Mouse (Mus musculus) ovary, postnatal 36 days (tissue): ENCODE data around the gene 1600002K03Rik.
"Not testable (repeated sequence)": the region's sequence is repeated elsewhere in the genome, so short reads cannot be mapped to it uniquely, and the experiment has no call there.

ENCODE experiments used
- DNase-seq: peaks from one replicate; pipeline ENCODE4 v3.0.0; 2022; ENCODE audit warnings: low spot score, mixed read lengths

1600002K03Rik gene

DNA sequence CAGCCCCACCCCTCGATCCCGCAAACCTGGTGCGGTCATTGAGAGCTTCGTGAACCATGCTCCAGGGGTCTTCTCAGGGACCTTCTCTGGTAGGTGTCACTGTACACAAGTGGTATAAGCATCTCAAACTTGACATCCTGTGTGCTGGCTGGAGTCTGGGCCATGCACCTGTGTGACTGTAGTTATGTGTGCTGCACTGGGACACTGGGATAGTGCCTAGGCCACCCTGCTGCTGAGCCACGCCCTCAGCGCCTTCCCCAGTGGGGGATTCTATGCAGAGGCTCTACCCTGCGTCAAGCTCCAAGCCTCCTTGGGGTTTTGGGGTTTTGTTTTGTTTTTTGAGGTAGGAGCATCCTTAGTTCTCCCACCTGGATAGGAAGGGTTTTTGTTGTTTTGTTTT is 18.4 kb upstream of the 1600002K03Rik start:
- no peak for DNase-seq

DNA sequence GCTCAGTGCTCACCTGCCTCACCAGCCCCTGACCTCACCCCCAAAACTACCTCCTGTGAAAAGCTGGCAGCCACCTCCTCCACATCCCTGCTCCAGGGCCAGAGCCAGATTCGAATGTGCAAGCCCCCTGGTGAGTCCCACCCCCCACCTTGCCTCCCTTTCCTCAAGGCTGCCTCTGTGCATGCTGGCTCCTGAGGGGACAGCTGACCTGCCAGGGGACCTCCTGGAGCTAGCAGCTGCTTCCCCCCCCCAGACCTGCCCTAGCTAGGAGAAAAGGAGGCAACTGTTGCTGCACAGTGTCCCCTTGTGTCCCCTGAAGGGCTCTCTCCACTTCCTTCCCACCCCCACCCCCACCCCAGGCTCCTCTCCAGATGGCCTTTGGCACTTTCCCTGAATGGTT is 17.5 kb upstream of the 1600002K03Rik start:
- no peak for DNase-seq

DNA sequence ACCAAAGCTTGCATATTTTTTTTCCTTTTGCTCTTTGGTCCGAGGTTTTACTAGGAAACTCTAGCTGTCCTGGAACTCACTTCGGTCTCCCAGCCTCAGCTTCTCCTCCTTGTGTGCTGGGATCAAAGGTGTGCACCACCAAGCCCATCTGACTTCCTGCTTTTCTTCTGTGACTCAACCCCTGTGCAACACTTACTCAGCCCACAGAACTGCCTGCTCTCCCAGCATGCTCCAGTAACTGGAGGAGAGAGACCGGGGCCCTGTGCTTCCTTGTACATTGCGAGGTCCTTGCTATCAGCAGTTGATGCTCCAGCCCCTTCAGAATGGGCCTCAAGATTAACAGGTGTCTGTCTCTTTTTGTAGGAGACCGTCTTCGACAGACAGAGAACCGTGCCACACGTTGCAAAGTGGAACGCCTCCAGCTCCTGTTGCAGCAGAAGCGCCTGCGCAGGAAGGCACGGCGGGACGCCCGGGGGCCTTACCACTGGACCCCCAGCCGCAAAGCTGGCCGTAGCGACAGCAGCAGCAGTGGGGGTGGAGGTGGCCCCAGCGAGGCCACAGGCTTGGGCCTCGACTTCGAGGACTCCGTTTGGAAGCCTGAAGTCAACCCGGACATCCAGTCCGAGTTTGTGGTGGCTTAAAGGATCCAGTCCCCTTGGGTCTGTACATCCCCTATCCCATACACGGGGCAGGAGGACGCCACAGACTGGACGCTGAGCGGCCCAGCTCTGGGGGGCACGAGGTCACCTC is 16.6 kb upstream of the 1600002K03Rik start:
- no peak for DNase-seq

DNA sequence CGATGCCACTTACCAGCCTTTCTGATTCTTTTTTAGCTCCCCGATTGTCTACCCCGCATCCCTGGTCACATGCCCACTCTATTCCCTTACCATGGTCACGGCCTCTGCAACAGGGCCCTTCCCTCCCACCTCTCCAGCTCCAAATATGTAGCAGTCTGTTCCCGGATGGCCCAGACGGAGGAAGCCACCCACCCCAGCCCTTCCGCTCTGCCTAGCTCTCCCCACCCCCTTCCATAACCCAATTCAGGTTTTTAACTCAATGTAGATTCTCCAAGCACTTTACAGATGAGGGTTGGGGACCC is 16.0 kb upstream of the 1600002K03Rik start:
- DNase-seq: no peak

DNA sequence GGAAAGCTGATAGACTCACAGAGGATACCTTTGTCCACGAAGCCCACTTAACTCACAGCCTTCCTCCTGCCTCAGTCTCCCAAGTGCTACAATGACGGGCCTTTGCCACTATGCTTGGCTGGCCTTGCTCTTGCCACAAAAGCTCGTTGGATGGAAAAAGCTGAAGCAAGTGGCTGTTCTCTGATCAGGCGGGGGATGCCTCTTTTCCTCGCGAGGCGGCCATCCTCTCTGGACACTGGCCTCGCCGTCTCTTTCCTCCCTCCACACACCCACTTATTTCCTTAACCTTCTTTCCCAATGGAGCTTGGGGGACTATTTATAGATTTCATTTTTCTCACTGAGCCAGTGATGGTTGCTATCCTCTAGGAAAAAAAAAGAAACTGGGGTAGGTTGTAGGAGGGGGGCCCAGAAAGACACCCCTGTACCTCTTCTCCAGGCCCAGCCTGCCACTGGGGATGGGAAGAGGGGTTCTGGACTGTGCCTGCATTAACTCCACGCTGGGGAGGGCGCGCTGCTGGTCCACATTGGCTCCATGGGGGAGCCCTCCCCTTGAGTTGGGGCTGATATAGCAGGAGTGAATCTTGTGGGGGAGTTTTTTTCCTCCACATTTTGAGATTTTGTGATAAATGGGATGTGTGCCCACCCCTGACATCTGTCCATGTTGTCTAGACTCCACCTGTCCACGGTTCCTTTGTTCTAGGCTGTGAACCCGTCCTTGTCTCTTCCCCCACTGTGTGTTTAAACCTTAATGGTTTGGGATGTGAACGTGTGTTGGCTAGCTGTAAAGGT is 15.4 kb upstream of the 1600002K03Rik start:
- no peak for DNase-seq

DNA sequence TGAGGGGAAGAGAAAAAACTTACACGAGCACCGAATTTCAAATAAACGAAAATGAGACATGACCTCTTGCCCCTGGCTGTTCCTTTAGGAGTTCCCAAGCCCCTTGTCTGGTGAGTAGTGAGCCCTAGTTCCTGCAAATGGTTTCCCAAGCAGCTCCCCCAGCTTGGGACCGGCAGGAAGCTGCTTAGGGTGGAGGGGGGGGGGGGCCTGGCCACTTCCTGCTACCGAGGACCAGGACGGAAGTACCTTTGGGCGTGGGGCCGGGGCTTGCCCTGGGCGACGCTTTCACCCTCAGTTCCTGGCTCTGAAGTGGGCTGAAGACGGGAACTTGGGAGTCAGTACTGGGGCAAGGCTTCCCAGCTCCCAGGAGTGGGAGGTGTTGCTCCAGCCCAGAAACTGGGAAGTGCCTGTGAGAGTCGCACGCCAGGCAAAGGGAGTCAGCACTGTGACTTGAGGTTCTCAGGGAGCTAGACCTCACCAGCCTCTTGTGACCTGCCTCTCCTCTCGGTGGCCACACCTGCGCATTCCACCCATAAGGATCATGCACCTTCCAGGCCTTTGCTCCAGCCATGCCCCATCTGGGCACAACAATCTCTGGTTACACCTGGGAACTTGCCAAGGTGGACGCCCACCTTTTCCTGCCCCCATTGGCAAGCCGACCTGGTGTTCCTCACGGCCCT is 14.3 kb upstream of the 1600002K03Rik start:
- peak; percentile 51 for DNase-seq

DNA sequence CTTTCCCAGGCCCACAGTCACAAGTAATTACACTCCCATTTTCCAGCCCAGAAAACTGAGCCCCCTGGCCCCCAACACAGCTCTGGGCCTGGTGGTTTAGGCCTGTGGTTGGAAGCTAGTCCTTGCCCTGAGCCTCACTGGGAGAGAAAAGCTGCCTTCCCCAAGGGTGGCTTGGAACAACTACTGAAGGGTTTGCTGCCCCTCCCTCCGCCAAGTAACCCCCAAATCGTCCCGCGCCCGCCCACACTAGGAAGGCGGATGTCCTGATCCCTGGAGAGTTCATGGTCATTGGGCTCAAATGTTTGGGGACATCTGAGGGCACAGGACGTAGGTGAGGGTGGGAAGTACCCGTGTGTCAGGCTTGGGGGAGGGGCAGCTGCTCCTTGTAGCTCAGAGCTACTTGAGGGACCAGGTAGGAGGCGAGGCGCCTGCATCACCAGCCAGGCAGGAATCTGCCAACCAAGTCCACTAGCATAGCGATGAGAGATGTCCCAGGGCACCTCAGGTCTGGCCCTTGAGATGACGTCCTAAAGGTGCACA is 13.7 kb upstream of the 1600002K03Rik start:
- peak; percentile 50 for DNase-seq

DNA sequence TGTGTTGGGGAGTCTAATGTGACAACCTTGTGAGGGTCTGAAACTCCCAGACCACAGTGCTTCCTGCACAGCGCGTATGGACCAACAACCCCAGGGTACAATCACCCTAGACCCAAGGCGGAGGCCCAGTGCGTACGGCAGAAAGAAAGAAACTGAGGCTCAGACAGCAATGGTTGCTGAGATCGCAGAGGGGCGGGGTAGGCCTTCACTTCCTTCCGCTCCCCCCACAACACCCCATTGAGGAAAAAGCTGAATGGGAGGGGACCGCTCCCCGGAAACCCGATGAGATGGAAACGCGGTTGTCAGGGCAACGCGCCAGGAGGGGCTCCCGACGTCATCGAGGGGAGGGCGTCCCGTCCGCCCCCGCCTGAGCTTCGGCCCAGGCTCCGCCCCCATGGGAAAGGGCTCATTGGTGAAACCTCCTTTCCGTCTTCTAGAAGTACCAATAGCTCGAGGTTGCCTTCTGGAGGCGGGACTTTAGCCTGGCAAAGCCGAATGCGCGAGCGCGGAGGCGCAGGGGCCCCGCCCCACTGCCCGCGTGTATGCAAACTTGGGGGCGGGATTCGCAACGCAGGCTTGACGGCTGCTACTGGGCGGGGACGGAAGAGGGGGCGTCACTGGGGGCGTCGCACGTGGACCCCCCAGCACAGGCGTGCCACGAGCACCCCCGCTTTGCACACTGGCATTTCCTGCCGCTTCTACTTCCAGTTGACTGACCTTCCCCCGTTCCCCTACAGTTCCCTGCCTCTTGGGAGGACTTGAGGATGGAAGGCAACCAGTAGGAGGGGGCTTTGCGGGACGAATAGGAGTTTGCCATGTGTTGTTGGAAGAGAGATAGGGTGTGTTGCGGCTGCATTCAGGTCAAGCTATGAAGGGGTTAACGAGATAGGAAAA is 12.9 kb upstream of the 1600002K03Rik start:
- DNase-seq: peak; percentile 98

DNA sequence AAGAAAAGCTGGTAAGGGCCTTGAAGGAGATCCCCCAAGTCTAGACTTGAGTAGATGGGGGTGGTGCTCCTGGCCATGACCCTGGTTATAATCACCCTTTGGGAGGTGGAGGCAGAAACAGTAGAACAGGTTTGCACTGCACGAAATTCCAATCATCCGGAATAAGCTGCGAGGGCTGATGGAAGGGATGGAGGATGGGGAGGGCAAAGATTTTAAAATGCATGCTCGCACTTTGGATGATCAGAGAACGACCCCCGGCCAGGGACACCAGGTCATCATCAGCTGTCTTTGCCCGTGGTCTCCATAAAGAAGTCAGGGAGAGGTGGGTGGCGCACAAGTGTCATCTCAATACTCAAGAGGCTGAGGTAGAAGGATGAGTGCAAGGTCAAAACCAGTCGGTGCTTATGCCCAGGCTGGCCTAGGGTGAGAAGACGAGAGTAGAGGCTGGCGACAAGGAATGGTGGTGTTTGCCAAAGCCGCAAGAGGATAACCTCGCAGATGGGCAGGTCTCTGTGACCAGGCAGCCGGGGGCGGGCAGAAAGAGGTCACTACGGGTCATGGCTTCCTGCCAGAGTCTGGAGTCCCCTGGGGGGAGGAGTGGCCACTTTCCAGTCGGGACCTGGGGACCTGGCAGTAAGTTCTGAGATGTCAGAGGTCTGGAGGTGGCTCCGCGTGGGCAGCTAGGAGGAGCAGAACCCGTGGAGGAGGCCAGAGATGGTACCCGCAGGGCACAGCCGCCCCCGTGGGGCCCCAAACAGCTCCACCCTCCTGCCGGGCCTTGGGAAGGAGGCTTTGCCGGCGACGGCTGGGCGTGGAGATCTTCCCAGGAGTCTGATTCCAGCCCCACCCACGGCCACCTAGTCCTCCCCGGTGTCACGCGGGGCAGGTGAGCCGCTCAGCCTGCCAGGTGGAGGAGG is 12.0 kb upstream of the 1600002K03Rik start:
- peak; percentile 85 for DNase-seq

DNA sequence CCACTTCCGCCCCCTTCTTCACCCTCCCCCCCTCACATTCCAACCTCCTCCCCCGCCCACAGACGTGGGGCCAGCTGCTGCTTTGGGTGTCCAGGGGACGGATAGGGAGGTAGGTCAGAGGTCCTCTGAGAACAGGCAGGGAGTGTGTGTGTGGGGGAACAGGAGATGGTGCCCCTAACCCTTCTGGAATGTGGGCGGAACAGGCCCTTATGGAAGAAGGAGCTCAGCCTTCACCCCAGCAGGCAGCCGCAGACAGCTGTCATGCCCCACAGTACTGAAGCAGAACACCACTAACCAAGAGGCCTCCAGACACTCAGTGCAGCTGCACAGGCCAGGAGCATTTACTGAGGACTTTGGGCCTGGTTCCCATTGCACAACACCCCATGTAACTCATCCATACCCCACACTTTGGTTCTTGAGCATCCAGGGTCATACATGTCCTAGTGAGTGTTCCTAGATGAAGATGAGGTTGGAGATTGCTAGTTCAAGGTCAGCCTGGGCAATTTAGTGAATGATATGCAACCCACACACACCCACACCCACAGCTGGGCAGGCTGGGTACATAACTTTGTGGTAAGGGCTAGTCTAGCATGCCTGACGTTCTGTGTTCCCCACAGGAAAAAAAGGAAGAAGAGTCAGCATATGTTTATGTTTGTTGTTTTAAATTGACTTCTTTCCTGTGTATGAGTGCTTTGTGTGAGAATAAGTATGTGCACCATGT is 11.1 kb upstream of the 1600002K03Rik start:
- peak; percentile 32 for DNase-seq

DNA sequence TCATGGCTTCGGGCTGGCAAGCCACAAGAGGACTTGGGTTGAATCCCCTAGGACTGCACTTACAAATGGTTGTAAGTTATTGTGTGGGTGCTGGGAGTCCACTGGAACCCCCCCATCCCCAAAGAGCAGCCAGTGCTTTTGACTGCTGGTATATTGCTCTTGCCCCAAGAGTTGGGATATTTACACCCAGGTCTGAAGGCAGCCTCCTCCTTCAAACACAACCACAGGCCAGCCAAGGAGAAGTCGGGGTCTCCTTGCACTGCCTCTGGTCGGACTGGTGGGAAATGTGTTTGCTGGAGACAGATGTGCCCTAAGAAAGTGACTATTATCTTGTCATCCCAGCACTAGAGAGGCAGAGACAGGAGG is 10.5 kb upstream of the 1600002K03Rik start:
- DNase-seq: no peak

DNA sequence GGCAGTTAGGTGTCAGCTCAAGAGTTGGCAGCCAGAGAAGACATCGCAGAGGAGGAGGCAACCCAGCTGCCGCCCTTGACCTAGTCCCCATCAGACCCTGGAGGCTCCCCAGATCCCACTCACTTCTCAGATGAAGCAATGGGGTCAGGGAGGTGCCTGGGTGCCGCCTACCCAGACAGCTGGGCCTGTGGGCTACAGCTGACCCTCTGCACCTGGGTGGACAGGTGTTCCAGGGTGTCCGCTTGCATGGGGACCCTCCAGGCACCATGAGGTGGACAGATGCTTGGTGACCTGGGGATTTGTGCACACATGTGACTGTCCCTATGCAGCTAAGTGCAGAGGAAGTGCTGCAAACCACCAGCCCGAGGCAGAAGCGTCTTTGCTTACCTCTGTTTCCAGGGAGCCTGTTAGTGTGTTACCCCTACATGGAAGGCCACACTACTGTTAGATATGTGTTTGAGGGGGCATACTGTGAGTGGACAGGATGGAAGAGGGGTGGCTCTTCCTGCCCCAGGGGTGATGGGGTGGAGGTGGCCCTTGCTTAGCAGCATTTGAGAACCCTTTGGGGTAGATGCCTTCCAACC is 9.9 kb upstream of the 1600002K03Rik start:
- peak; percentile 7 for DNase-seq

DNA sequence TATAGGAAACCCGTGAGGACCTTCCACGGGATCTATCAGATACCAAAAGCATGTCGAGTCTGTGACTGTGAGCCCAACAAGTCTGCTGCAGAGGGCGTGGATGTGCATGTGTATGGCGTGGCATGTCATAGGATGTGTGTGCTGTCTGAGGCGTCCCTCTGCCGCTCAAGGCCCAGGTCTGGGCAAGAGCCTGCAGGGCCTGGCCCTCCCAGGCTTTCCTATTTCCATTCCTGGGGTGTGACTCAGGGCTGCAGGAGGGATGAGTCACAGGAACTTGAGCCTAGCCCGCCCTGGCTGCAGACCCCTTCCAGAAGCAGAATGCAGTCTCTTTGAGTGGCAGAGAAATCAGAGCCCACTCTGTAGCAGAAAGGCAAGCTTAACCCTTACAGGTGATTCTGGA is 9.0 kb upstream of the 1600002K03Rik start:
- DNase-seq: no peak

DNA sequence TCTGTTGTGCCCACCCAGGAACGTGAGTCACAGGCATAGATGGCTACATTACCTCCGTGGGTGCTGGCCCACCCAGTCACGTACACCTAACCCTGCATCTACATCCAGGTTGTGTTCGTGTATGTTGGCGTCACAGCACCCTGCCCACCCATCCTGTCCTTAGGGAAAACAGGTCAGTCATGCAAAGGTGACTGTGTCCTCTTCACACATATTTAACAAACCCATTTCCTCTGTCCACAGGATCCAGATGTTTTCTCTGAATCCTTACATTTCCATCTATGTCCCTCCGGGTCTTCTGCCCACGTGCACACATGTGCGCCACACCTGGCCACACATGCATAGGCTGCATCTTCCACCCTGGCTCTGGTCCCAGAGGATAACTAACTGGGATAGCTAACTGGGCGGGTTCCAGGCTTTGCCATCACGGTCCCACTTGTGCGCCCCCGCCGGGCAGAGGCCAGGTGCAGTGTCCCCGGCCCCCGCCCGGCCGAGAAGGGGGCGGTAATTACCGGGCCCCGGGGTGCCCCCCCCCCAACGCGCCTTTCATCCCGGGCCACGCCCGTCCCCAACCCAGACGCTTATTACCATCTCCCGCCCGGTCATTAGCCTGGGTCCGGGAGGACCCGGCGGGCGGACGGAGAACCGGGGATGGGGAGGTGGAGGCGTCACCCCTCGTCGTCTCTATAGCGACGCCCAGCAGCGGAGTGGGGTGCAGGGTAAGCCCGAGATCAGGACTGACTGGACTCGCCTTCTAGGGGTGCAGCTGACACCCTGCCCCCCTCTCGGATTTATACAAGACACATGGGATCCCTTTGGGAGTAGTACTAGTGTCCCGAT is 8.4 kb upstream of the 1600002K03Rik start:
- no peak for DNase-seq

DNA sequence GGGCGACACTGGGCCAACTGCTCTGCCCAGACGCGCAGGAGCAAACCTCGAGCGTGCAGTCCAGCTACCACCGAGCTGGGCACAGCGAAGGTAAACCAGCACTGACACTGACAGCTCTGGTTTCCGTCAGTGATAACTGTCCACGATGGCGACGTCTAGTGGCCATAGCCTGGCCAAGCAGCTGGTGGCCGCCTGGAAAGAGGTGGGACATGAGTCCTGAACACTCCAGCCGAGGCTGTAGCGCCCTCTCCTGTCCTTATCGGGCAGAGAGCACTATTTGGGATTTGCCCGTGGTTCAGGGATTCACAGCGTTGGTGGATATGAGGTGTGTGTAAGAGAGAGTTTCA is 7.8 kb upstream of the 1600002K03Rik start:
- peak; percentile 95 for DNase-seq

DNA sequence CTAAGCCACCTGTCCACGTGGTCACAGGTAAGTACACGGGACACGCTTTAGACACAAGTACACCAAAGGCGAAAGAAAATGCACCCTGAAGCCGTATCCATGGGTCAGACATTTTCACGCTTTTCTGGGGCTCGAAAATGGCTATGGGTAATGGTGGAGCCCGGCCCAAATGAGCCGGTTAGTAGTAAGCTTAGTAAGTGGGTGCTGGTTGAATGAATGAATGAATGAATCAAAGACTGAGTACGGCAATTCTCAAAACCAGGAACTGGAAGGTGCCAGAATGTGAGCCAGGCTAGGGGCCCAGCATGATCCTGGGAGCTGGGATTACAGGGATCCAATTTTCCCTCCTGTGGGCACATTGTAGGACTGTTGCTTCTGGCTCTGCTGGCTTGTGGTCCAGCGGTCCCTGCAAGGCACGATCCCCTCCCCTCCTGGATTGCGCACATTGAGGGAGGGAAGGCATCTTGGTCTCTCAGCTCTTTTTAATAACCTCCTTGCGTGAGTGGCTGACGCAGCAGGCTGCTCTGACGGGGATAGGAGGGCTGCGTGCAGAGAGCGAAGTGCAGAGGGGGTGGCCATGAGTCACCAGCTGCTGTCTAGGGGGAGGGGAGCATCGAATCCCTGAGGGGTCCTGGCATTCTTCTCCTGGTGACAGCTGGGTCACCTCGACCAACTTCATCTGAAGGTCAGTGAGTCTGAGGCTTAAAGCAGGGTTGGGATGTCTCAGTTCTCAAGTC is 7.2 kb upstream of the 1600002K03Rik start, which contains the start of gene Cirbp:
Gene Cirbp, plus strand, starts transcription at position 594 of the 737 bp plus-strand sequence.
- DNase-seq: no peak

DNA sequence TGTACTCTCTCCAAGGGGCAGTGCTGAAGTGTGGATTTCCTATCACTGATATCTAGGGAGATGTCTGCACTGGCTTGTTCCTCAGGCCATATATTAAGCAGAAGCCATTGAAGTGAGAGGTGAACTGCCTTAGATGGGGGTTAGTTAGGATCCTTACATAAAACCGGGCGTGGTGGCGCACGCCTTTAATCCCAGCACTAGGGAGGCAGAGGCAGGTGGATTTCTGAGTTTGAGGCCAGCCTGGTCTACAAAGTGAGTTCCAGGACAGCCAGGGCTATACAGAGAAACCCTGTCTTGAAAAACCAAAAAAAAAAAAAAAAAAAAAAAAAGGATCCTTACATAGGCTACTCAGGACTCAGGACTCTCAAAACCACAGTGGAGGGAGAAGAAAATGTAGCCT is 6.6 kb upstream of the 1600002K03Rik start:
- not testable (repeated sequence) for DNase-seq

DNA sequence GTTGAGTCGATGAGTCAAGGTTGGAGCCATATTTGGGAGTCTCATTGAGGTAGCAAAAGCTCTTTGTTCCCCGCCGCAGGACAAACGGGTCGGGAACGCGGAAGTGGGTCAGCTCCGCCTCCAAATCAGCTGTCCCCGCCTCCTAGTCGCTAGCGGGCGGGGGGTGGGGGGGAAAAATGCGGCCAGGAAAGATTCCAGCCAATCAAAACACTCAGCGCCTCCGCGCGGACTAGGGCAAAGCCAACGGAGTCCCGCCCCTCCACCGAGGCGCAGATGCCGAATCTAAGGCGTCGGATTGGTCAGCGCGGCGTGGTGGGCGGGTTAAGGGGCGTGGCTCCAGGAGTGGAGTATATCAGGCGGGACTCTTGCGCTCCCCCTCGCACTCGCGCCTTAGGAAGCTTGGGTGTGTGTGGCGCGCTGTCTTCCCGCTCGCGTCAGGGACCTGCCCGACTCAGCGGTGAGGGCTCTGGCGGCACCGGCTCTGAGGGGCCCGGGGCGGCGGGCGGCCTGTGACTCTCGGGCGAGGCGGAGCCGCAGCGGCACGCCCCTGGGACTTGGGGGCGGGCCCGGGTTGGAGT is 5.2 kb upstream of the 1600002K03Rik start:
- DNase-seq: peak; percentile 98
